Mouse (Mus musculus) MEL (cell line): ENCODE results near the gene Tst. TPM values are rescaled to one million over a fixed set of nuclear protein-coding genes. Genes with fewer than 3 reads are reported as not detected.
A peak's percentile ranks its signal among the peaks of the same experiment; 100 is the strongest.

ENCODE experiments used
- DNase-seq: peaks from one replicate; pipeline ENCODE4 v3.0.0; 2011; ENCODE audit warnings: low read depth, low spot score
- H3K27ac ChIP-seq: 2 replicates; pipeline ENCODE4 v1.5.1; 2012; ENCODE audit warnings: low read depth, mild to moderate bottlenecking, control low read depth, low read length, moderate library complexity; ENCODE audit not compliant: control insufficient read depth
- H3K27me3 ChIP-seq, 2 experiments: fragments of 150-350 bp in 1 of 2; sonication (generic) in 1 of 2; 2 replicates each; pipeline ENCODE4 v1.6.1; 2012; ENCODE audit warnings: low read length in 2 of 2, mild to moderate bottlenecking in 2 of 2, improper control_type of control experiment in 1 of 2, moderate library complexity in 1 of 2; ENCODE audit not compliant: insufficient read depth in 2 of 2, control insufficient read depth in 1 of 2
- H3K36me3 ChIP-seq, 2 experiments: 2 replicates each; pipeline ENCODE4 v1.6.1; 2012 to 2014; ENCODE audit warnings: low read length in 2 of 2, improper control_type of control experiment in 1 of 2, inconsistent platforms in 1 of 2, mild to moderate bottlenecking in 1 of 2; ENCODE audit not compliant: insufficient read depth in 2 of 2, control insufficient read depth in 1 of 2
- H3K4me1 ChIP-seq, 2 experiments: fragments of 150-350 bp in 1 of 2; sonication (generic) in 1 of 2; 2 replicates each; pipeline ENCODE4 v1.6.1; 2012; ENCODE audit warnings: low read length in 2 of 2, improper control_type of control experiment in 1 of 2, mild to moderate bottlenecking in 1 of 2; ENCODE audit not compliant: insufficient read depth in 2 of 2, control insufficient read depth in 1 of 2
- H3K4me3 ChIP-seq, 2 experiments: fragments of 150-350 bp in 1 of 2; sonication (generic) in 1 of 2; 2 replicates each; pipeline ENCODE4 v1.5.1; 2012; ENCODE audit warnings: low read depth in 2 of 2, low read length in 2 of 2, mild to moderate bottlenecking in 2 of 2, moderate library complexity in 2 of 2, control low read depth in 1 of 2, improper control_type of control experiment in 1 of 2; ENCODE audit not compliant: control insufficient read depth in 1 of 2, insufficient read depth in 1 of 2
- H3K79me2 ChIP-seq: 2 replicates; pipeline ENCODE4 v1.6.1; 2012; ENCODE audit warnings: mild to moderate bottlenecking, low read length, moderate library complexity; ENCODE audit not compliant: control insufficient read depth, poor library complexity, insufficient read depth
- H3K9ac ChIP-seq: 2 replicates; pipeline ENCODE4 v1.6.1; 2012; ENCODE audit warnings: low read depth, mild to moderate bottlenecking, control low read depth, low read length, moderate library complexity; ENCODE audit not compliant: control insufficient read depth, poor library complexity, severe bottlenecking
- H3K9me3 ChIP-seq: fragments of 150-350 bp; sonication (generic); replicated peaks from 2 replicates; pipeline ENCODE4 v1.6.1; 2012; ENCODE audit warnings: mild to moderate bottlenecking, low read length, improper control_type of control experiment, moderate library complexity; ENCODE audit not compliant: insufficient read depth
- CHD1 ChIP-seq: IDR thresholded peaks from 2 replicates; pipeline ENCODE4 v1.6.1; 2012; ENCODE audit warnings: low read depth, mild to moderate bottlenecking, inconsistent platforms, low read length, improper control_type of control experiment
- CHD2 ChIP-seq: IDR thresholded peaks from 2 replicates; pipeline ENCODE4 v1.6.1; 2011; ENCODE audit warnings: low read length, improper control_type of control experiment
- CTCF ChIP-seq, 3 experiments: IDR thresholded peaks in 2 of 3; conservative IDR thresholded peaks in 1 of 3; 2 replicates each; pipeline ENCODE4 v1.5.1; 2011 to 2012; ENCODE audit warnings: low read length in 3 of 3, low read depth in 2 of 3, mild to moderate bottlenecking in 2 of 3, improper control_type of control experiment in 1 of 3, inconsistent platforms in 1 of 3, mixed read lengths in 1 of 3, moderate library complexity in 1 of 3; ENCODE audit not compliant: control insufficient read depth in 1 of 3, insufficient read depth in 1 of 3, poor library complexity in 1 of 3, severe bottlenecking in 1 of 3
- E2F4 ChIP-seq: IDR thresholded peaks from 2 replicates; pipeline ENCODE4 v1.6.1; 2011; ENCODE audit warnings: low read depth, low read length, improper control_type of control experiment, borderline replicate concordance
- ELF1 ChIP-seq: IDR thresholded peaks from 2 replicates; pipeline ENCODE4 v1.6.1; 2014; ENCODE audit warnings: low read depth, mild to moderate bottlenecking, inconsistent platforms, low read length, improper control_type of control experiment, moderate library complexity
- GATA1 ChIP-seq: IDR thresholded peaks from 2 replicates; pipeline ENCODE4 v1.6.1; 2011; ENCODE audit warnings: low read depth, low read length, improper control_type of control experiment
- JUND ChIP-seq: IDR thresholded peaks from 2 replicates; pipeline ENCODE4 v1.6.1; 2011; ENCODE audit warnings: low read depth, mild to moderate bottlenecking, improper control_type of control experiment, low read length
- KAT2A ChIP-seq: conservative IDR thresholded peaks from 2 replicates; pipeline ENCODE4 v1.6.1; 2012; ENCODE audit warnings: low read depth, low read length, improper control_type of control experiment, inconsistent platforms
- MYB ChIP-seq: IDR thresholded peaks from 2 replicates; pipeline ENCODE4 v1.6.1; 2011; ENCODE audit warnings: mild to moderate bottlenecking, low read depth, low read length, improper control_type of control experiment
- MYC ChIP-seq: IDR thresholded peaks from 2 replicates; pipeline ENCODE4 v1.6.1; 2011; ENCODE audit warnings: low read depth, mild to moderate bottlenecking, low read length, improper control_type of control experiment, moderate library complexity
- NELFE ChIP-seq: IDR thresholded peaks from 2 replicates; pipeline ENCODE4 v1.6.1; 2011; ENCODE audit warnings: low read depth, low read length, improper control_type of control experiment
- POLR2A ChIP-seq, 2 experiments: IDR thresholded peaks; 2 replicates each; pipeline ENCODE4 v1.6.1; 2011 to 2012; ENCODE audit warnings: low read length in 2 of 2, mild to moderate bottlenecking in 2 of 2, control low read depth in 1 of 2, improper control_type of control experiment in 1 of 2, low read depth in 1 of 2, moderate library complexity in 1 of 2; ENCODE audit not compliant: control insufficient read depth in 1 of 2, insufficient read depth in 1 of 2, poor library complexity in 1 of 2
- POLR2AphosphoS2 ChIP-seq: IDR thresholded peaks from 2 replicates; pipeline ENCODE4 v1.6.1; 2011; ENCODE audit warnings: low read length, improper control_type of control experiment
- POLR2AphosphoS5 ChIP-seq: IDR thresholded peaks from 2 replicates; pipeline ENCODE4 v1.6.1; 2012; ENCODE audit warnings: low read depth, borderline replicate concordance, mild to moderate bottlenecking, inconsistent platforms, low read length, moderate library complexity, mixed read lengths
- RAD21 ChIP-seq: IDR thresholded peaks from 2 replicates; pipeline ENCODE4 v1.6.1; 2011; ENCODE audit warnings: mild to moderate bottlenecking, low read depth, low read length, improper control_type of control experiment
- SIN3A ChIP-seq: IDR thresholded peaks from 2 replicates; pipeline ENCODE4 v1.6.1; 2012; ENCODE audit warnings: low read length, improper control_type of control experiment, inconsistent platforms
- SMC3 ChIP-seq: IDR thresholded peaks from 2 replicates; pipeline ENCODE4 v1.6.1; 2011; ENCODE audit warnings: low read depth, low read length, improper control_type of control experiment
- TAL1 ChIP-seq: IDR thresholded peaks from 2 replicates; pipeline ENCODE4 v1.6.1; 2012; ENCODE audit warnings: mild to moderate bottlenecking, inconsistent platforms, low read length, moderate library complexity, mixed read lengths
- TBP ChIP-seq: IDR thresholded peaks from 2 replicates; pipeline ENCODE4 v1.8.0; 2011; ENCODE audit warnings: low read depth, low read length, improper control_type of control experiment
- UBTF ChIP-seq: IDR thresholded peaks from 2 replicates; pipeline ENCODE4 v1.6.1; 2012; ENCODE audit warnings: low read depth, mild to moderate bottlenecking, inconsistent platforms, low read length, improper control_type of control experiment, moderate library complexity, borderline replicate concordance; ENCODE audit not compliant: insufficient read depth
- USF1 ChIP-seq: IDR thresholded peaks from 2 replicates; pipeline ENCODE4 v1.6.1; 2014; ENCODE audit warnings: low read depth, mild to moderate bottlenecking, inconsistent platforms, low read length, improper control_type of control experiment, moderate library complexity
- USF2 ChIP-seq, 2 experiments: IDR thresholded peaks; 2 replicates each; pipeline ENCODE4 v1.6.1; 2011 to 2012; ENCODE audit warnings: improper control_type of control experiment in 2 of 2, low read length in 2 of 2, borderline replicate concordance in 1 of 2, inconsistent platforms in 1 of 2, low read depth in 1 of 2, mild to moderate bottlenecking in 1 of 2; ENCODE audit not compliant: insufficient read depth in 1 of 2
- ZC3H11A ChIP-seq: IDR thresholded peaks from 2 replicates; pipeline ENCODE4 v1.6.1; 2012; ENCODE audit warnings: low read depth, mild to moderate bottlenecking, inconsistent platforms, low read length, improper control_type of control experiment
- ZKSCAN1 ChIP-seq: IDR thresholded peaks from 2 replicates; pipeline ENCODE4 v1.6.1; 2012; ENCODE audit warnings: low read depth, mild to moderate bottlenecking, inconsistent platforms, low read length, improper control_type of control experiment, moderate library complexity
- polyA plus RNA-seq, 2 experiments: library from polyadenylated mRNA; stranded (reverse) in 1 of 2; unstranded in 1 of 2; fragments of >175 nt in 1 of 2; fragments of >200 nt in 1 of 2; gene quantifications; 2 replicates each; pipeline versions ENCODE4 v1.2.1 to v1.2.4; 2012; ENCODE audit warnings: low replicate concordance in 2 of 2, low read depth in 1 of 2; ENCODE audit not compliant: insufficient read length in 2 of 2, insufficient read depth in 1 of 2, missing spikeins in 1 of 2
- total RNA-seq: library from RNA; depleted of rRNA; stranded (reverse); fragments of 300-350 nt; gene quantifications from 2 replicates; pipeline ENCODE4 v1.2.3, GENCODE M21; 2012

Tst gene
- total and polyA plus RNA-seq, 3 experiments: 29.5 to 34.8 TPM; not detected in 1

- TF ChIP-seq POLR2A (IDR thresholded peaks at IDR 0.05; ENCODE audit: control insufficient read depth in 1 of 2, insufficient read depth in 1 of 2, low read depth in 1 of 2, low read length in 2 of 2, poor library complexity in 1 of 2) (no peak), ZKSCAN1 (no peak), ZC3H11A (no peak), KAT2A (no peak), TBP (no peak), JUND (no peak), TAL1 (no peak), MYB (no peak), POLR2AphosphoS2 (no peak)
- Histone ChIP-seq H3K27ac (no peak overlapping the region), H3K9ac (no peak overlapping the region), H3K4me1 (no peaks in the 10 kb centered on the region), H3K9me3 (no peaks in the 10 kb centered on the region), H3K79me2 (no peaks in the 10 kb centered on the region), H3K4me3 (no peak overlapping the region), H3K36me3 (no peaks in the 10 kb centered on the region), H3K27me3 (peaks cover 0 to 9% of the 10 kb centered on the region in 2 experiments)
- no peak for DNase-seq
Observed at GRCm38 (mm10) chr15:78355548-78355947, 50.2 kb downstream of the Tst start.

GRCm38 (mm10) chr15:78354958-78355357, 50.7 kb downstream of the Tst start:
- Histone ChIP-seq H3K4me3 (no peak overlapping the region), H3K9me3 (no peaks in the 10 kb centered on the region), H3K79me2 (no peaks in the 10 kb centered on the region), H3K27ac (no peak overlapping the region), H3K9ac (no peak overlapping the region), H3K36me3 (no peaks in the 10 kb centered on the region), H3K27me3 (peaks cover 0 to 6% of the 10 kb centered on the region in 2 experiments), H3K4me1 (no peaks in the 10 kb centered on the region)
- DNase-seq: peak; percentile 58
- TF ChIP-seq USF1 (no peak), CHD2 (no peak), SMC3 (peak; percentile 83), CTCF (IDR thresholded peaks at IDR 0.05 in 2 of 3, conservative IDR thresholded peaks at IDR 0.05 in 1 of 3; ENCODE audit: control insufficient read depth in 1 of 3, insufficient read depth in 1 of 3, low read depth in 2 of 3, low read length in 3 of 3, poor library complexity in 1 of 3, severe bottlenecking in 1 of 3) (peak; percentile 43 to 74 (median 72)), ZC3H11A (peak; percentile 71), RAD21 (peak; percentile 80), MYC (peak; percentile 71)

- DNase-seq: no peak
- H3K79me2 ChIP-seq: no peaks in the 10 kb centered on the region
- no peak overlapping the region for H3K4me3 ChIP-seq
- no peak for TF ChIP-seq TAL1
- no peak for TF ChIP-seq USF2 (IDR thresholded peaks at IDR 0.05; ENCODE audit: borderline replicate concordance in 1 of 2, insufficient read depth in 1 of 2, low read depth in 1 of 2, low read length in 2 of 2)
- TF ChIP-seq CHD1: no peak
- no peak for TF ChIP-seq MYC
- TF ChIP-seq SMC3: no peak
- TF ChIP-seq POLR2AphosphoS5: no peak
- no peak for TF ChIP-seq E2F4
- TF ChIP-seq SIN3A: no peak
- no peak for TF ChIP-seq NELFE
- TF ChIP-seq ZKSCAN1: no peak
- no peak for TF ChIP-seq POLR2A (IDR thresholded peaks at IDR 0.05; ENCODE audit: control insufficient read depth in 1 of 2, insufficient read depth in 1 of 2, low read depth in 1 of 2, low read length in 2 of 2, poor library complexity in 1 of 2)
- TF ChIP-seq GATA1: no peak
- TF ChIP-seq UBTF: no peak
- TF ChIP-seq ELF1: no peak
- no peak for TF ChIP-seq KAT2A
- H3K27me3 ChIP-seq: no peaks in the 10 kb centered on the region; a peak in 2 of 4 replicates
- H3K9ac ChIP-seq: no peak overlapping the region
- no peaks in the 10 kb centered on the region for H3K4me1 ChIP-seq
- no peak overlapping the region for H3K27ac ChIP-seq
- no peaks in the 10 kb centered on the region for H3K36me3 ChIP-seq
- no peaks in the 10 kb centered on the region for H3K9me3 ChIP-seq
Observed at GRCm38 (mm10) chr15:78351586-78352165, 54.0 kb downstream of the Tst start.
